Mouse (Mus musculus) spleen, postnatal 14 days (tissue): ENCODE data around the gene Chrna10.

Source experiments
- DNase-seq, 2 experiments: peaks; one replicate each; pipeline ENCODE4 v3.0.0; 2021 to 2022; ENCODE audit warnings: low spot score in 2 of 2

Gene Chrna10

GRCm38 (mm10) chr7:102082816-102083215, 33.8 kb downstream of the Chrna10 start, which contains the start of gene Trpc2:
Gene Trpc2 (plus strand): TSS chr7:102083116.
- no peak for DNase-seq

GRCm38 (mm10) chr7:102081784-102082183, 34.8 kb downstream of the Chrna10 start:
- no peak for DNase-seq

- DNase-seq: no peak
Measured at GRCm38 (mm10) chr7:102080311-102080710, 36.3 kb downstream of the Chrna10 start.

GRCm38 (mm10) chr7:102078517-102078916, 38.1 kb downstream of the Chrna10 start:
- DNase-seq: no peak

GRCm38 (mm10) chr7:102076714-102077296, 39.8 kb downstream of the Chrna10 start:
- peak in 1 of 2 experiments; percentile 27 for DNase-seq

- DNase-seq: no peak
Measured at GRCm38 (mm10) chr7:102066363-102066762, 50.3 kb downstream of the Chrna10 start.

GRCm38 (mm10) chr7:102065046-102065891, 51.4 kb downstream of the Chrna10 start, which contains the start of the genes Rnf121, Xndc1 and Xntrpc:
Gene Rnf121 (minus strand): TSS chr7:102065469.
Gene Xndc1 (plus strand): TSS chr7:102065511.
Gene Xntrpc (plus strand): TSS chr7:102065713.
- peak; percentile 79 to 86 for DNase-seq

GRCm38 (mm10) chr7:102064655-102065045, 52.0 kb downstream of the Chrna10 start:
- DNase-seq: no peak

- DNase-seq: no peak
Measured at GRCm38 (mm10) chr7:102063891-102064290, 52.7 kb downstream of the Chrna10 start.

GRCm38 (mm10) chr7:102062203-102062602, 54.4 kb downstream of the Chrna10 start:
- DNase-seq: no peak

- no peak for DNase-seq
Measured at GRCm38 (mm10) chr7:102061353-102061752, 55.3 kb downstream of the Chrna10 start.
